Mouse (Mus musculus) liver, adult 2 months (tissue): ENCODE measurements at regions not wholly inside any gene's neighbourhood (a gene's known extent, or its start where the extent isn't known, plus 50 kb on each side); places are given as distances from the start of the nearest gene placed in this dataset.

Source experiments
- CTCF ChIP-seq: fragments of 200-500 bp; IDR thresholded peaks from 2 replicates; pipeline ENCODE4 v1.5.1; 2011; ENCODE audit warnings: low read depth, low read length, control low read depth
- POLR2A ChIP-seq: fragments of 200-500 bp; IDR thresholded peaks from 2 replicates; pipeline ENCODE4 v1.6.1; 2011; ENCODE audit warnings: low read length, control low read depth; ENCODE audit not compliant: insufficient read depth; ENCODE audit errors: extremely low read depth

- TF ChIP-seq CTCF (no peak), POLR2A (no peak)
Measured at GRCm38 (mm10) chr12:25654456-25654855, 557.5 kb upstream of the Id2 start.
